Mouse (Mus musculus): ENCODE measurements at regions not wholly inside any gene's neighbourhood (a gene's known extent, or its start where the extent isn't known, plus 50 kb on each side); places are given as distances from the start of the nearest gene placed in this dataset.

GRCm38 (mm10) chr11:89841853-89842252, 64.4 kb upstream of the Ankfn1 start:
- DNase-seq (ENCODE audit: low spot score) = peak; percentile 14
- Histone ChIP-seq H3K4me1 (ENCODE audit: insufficient read depth, low read length) (0 out of 2 replicates have a peak, but pooled peaks cover 4% of the 10 kb centered on the region), H3K27me3 (ENCODE audit: insufficient read depth, low read length) (no peaks in the 10 kb centered on the region), H3K9me3 (ENCODE audit: low read length) (no peaks in the 10 kb centered on the region), H3K9ac (replicated peaks; ENCODE audit: low read length) (no peak overlapping the region), H3K4me3 (ENCODE audit: low read length) (no peak overlapping the region), H3K36me3 (ENCODE audit: insufficient read depth, low read length) (no peaks in the 10 kb centered on the region), H3K4me2 (ENCODE audit: low read depth, low read length) (no peak overlapping the region), H3K27ac (no peak overlapping the region)
- TF ChIP-seq CTCF (IDR thresholded peaks at IDR 0.05; ENCODE audit: low read depth) = no peak
- peak; percentile 55; the same call in 1 of the 2 replicates for ATAC-seq

- Histone ChIP-seq H3K4me1 (ENCODE audit: insufficient read depth, low read length) (0 out of 2 replicates have a peak, but pooled peaks cover 4% of the 10 kb centered on the region), H3K27ac (no peak overlapping the region), H3K4me3 (ENCODE audit: low read length) (no peak overlapping the region), H3K36me3 (ENCODE audit: insufficient read depth, low read length) (no peaks in the 10 kb centered on the region), H3K27me3 (ENCODE audit: insufficient read depth, low read length) (no peaks in the 10 kb centered on the region), H3K9me3 (ENCODE audit: low read length) (no peaks in the 10 kb centered on the region), H3K4me2 (ENCODE audit: low read depth, low read length) (peak overlapping the region; percentile 1; the same call in 1 of the 2 replicates), H3K9ac (replicated peaks; ENCODE audit: low read length) (no peak overlapping the region)
- no peak for TF ChIP-seq CTCF (IDR thresholded peaks at IDR 0.05; ENCODE audit: low read depth)
- 13% methylated on average over 6 of the region's 6 CpGs for WGBS
- ATAC-seq (peak; percentile 82), DNase-seq (ENCODE audit: low spot score) (peak; percentile 82)
These were observed 62.3 kb upstream of the Ankfn1 start for GRCm38 (mm10) chr11:89839671-89840327.

GRCm38 (mm10) chr11:89837995-89838394, 60.5 kb upstream of the Ankfn1 start:
- Histone ChIP-seq H3K4me3 (ENCODE audit: low read length) (no peak overlapping the region), H3K27ac (no peak overlapping the region), H3K36me3 (ENCODE audit: insufficient read depth, low read length) (no peaks in the 10 kb centered on the region), H3K9me3 (ENCODE audit: low read length) (no peaks in the 10 kb centered on the region), H3K27me3 (ENCODE audit: insufficient read depth, low read length) (no peaks in the 10 kb centered on the region), H3K4me1 (ENCODE audit: insufficient read depth, low read length) (0 out of 2 replicates have a peak, but pooled peaks cover 4% of the 10 kb centered on the region), H3K4me2 (ENCODE audit: low read depth, low read length) (no peak overlapping the region), H3K9ac (replicated peaks; ENCODE audit: low read length) (no peak overlapping the region)
- WGBS = 96% methylated on average over 1 of the region's 1 CpGs
- TF ChIP-seq CTCF (IDR thresholded peaks at IDR 0.05; ENCODE audit: low read depth) = 0 out of 2 replicates have a peak, but pooled peaks have one; percentile 12
- DNase-seq (ENCODE audit: low spot score) = no peak
- no peak for ATAC-seq

GRCm38 (mm10) chr11:89836897-89837296, 59.4 kb upstream of the Ankfn1 start:
- no peak for TF ChIP-seq CTCF (IDR thresholded peaks at IDR 0.05; ENCODE audit: low read depth)
- H3K27me3 ChIP-seq (ENCODE audit: insufficient read depth, low read length) = no peaks in the 10 kb centered on the region
- H3K36me3 ChIP-seq (ENCODE audit: insufficient read depth, low read length) = no peaks in the 10 kb centered on the region
- H3K4me2 ChIP-seq (ENCODE audit: low read depth, low read length) = no peak overlapping the region
- no peaks in the 10 kb centered on the region for H3K9me3 ChIP-seq (ENCODE audit: low read length)
- no peak overlapping the region for H3K27ac ChIP-seq
- DNase-seq (ENCODE audit: low spot score) = no peak
- H3K9ac ChIP-seq (replicated peaks; ENCODE audit: low read length) = no peak overlapping the region
- ATAC-seq = no peak
- H3K4me3 ChIP-seq (ENCODE audit: low read length) = no peak overlapping the region
- WGBS = 94% methylated on average over 4 of the region's 4 CpGs
- 0 out of 2 replicates have a peak, but pooled peaks cover 4% of the 10 kb centered on the region for H3K4me1 ChIP-seq (ENCODE audit: insufficient read depth, low read length)

- no peak overlapping the region for H3K27ac ChIP-seq
- no peak overlapping the region for H3K4me3 ChIP-seq (ENCODE audit: low read length)
- H3K4me2 ChIP-seq (ENCODE audit: low read depth, low read length) = no peak overlapping the region
- ATAC-seq (no peak), DNase-seq (ENCODE audit: low spot score) (no peak)
- no peaks in the 10 kb centered on the region for H3K4me1 ChIP-seq (ENCODE audit: insufficient read depth, low read length)
- H3K36me3 ChIP-seq (ENCODE audit: insufficient read depth, low read length) = no peaks in the 10 kb centered on the region
- H3K27me3 ChIP-seq (ENCODE audit: insufficient read depth, low read length) = no peaks in the 10 kb centered on the region
- WGBS = 77% methylated on average over 4 of the region's 4 CpGs
- H3K9ac ChIP-seq (replicated peaks; ENCODE audit: low read length) = no peak overlapping the region
- TF ChIP-seq CTCF (IDR thresholded peaks at IDR 0.05; ENCODE audit: low read depth) = no peak
- no peaks in the 10 kb centered on the region for H3K9me3 ChIP-seq (ENCODE audit: low read length)
These were observed 56.6 kb upstream of the Ankfn1 start for GRCm38 (mm10) chr11:89834068-89834467.

- Histone ChIP-seq H3K36me3 (ENCODE audit: insufficient read depth, low read length) (no peaks in the 10 kb centered on the region), H3K4me2 (ENCODE audit: low read depth, low read length) (no peak overlapping the region), H3K9me3 (ENCODE audit: low read length) (no peaks in the 10 kb centered on the region), H3K27me3 (ENCODE audit: insufficient read depth, low read length) (no peaks in the 10 kb centered on the region), H3K4me3 (ENCODE audit: low read length) (no peak overlapping the region), H3K27ac (no peak overlapping the region), H3K4me1 (ENCODE audit: insufficient read depth, low read length) (no peaks in the 10 kb centered on the region), H3K9ac (replicated peaks; ENCODE audit: low read length) (no peak overlapping the region)
- 83% methylated on average over 8 of the region's 8 CpGs for WGBS
- no peak for DNase-seq (ENCODE audit: low spot score)
- TF ChIP-seq CTCF (IDR thresholded peaks at IDR 0.05; ENCODE audit: low read depth) = no peak
- no peak for ATAC-seq
These were observed 54.2 kb upstream of the Ankfn1 start for GRCm38 (mm10) chr11:89831577-89832110.

Measured in hindbrain, postnatal 0 days (tissue).